Mouse (Mus musculus) frontal cortex, postnatal 10 days (tissue): ENCODE measurements around the gene Gm3417.
"Not testable (repeated sequence)": the region's sequence is repeated elsewhere in the genome, so short reads cannot be mapped to it uniquely, and the experiment has no call there.

Experiments used
- DNase-seq, 2 experiments: peaks; one replicate each; pipeline ENCODE4 v3.0.0; 2022; ENCODE audit warnings: low spot score in 2 of 2, mixed read lengths in 1 of 2

The Gm3417 gene

DNA sequence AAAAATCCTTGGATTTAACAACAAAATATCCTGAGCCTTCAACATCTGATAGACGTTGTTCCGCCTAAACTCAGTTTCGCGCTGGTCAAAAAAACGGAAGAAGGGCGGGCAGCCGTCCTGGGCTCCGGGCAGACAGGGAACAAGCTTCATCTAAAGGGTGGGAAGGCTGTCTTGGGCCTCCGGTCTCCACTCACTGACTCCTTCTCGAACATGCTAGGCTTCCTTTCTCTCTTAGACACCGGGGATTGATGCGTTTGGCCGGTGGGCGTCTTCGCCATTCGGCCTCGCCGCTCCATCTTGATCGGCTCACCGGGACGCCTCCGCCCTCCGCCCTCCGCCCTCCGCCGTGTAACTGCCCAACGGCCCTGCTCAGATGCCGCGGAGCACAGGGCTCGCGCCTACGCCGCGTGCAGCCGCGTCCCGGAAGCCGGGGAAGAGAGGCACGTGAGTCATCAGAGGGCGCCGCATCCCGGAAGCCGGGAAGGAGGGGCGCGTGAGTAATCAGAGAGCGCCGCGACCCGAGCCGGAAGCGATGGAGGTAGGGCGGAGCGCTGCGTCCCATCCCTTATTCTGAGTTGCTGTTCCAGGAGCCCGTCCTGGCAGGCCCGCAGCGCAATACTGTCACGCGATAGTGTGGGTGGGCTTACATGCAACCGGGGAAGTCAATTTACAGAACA, at the start of gene Gm3417, which contains the start of gene 9030025P20Rik:
TSS of gene Gm3417 (minus strand) at position 429 of the 677 bp plus-strand sequence.
TSS of gene 9030025P20Rik (plus strand) at position 107 of the 677 bp plus-strand sequence.
- not testable (repeated sequence) for DNase-seq

GRCm38 (mm10) chr17:15025513-15025912, 46.9 kb upstream of the Gm3417 start:
- DNase-seq, result not testable (repeated sequence)

- DNase-seq, result not testable (repeated sequence)
These were observed 46.1 kb upstream of the Gm3417 start for GRCm38 (mm10) chr17:15024502-15025193.

GRCm38 (mm10) chr17:15023878-15024492, 45.4 kb upstream of the Gm3417 start:
- DNase-seq, result not testable (repeated sequence)

DNA sequence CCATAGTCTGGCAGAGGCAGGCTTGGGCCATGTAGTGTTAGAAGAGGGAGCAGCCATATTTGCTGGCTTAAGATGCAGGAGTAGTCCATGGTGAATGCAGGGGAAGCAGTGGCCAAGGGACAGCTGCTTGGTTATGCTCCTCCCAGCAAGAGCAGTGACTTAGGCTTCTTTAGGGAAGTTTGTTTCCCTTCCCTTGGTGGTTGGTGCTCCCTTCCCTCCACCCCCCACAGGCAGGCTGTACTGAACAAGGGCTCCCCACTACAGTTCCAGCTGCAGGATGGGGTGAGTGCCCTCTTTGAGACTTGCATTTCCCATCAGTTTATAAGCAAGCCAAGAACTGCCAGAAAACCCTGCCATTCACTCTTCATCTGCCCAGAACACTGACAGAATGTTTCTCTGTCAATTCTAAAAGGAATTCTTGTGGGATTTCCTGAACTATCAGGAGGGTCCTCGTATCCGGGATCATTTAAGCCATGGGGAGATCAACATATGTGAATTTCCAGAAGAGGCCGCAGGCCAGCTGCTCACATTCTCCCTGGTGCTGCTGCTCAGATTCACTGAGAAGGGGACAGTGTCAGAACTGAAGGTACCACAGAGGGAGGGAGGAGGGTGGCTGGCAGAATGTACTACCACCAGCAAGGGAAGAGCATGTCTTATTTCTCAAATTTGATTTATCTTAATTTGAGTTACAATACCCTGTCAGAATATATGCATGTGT, 43.1 kb upstream of the Gm3417 start:
- peak; percentile 29 to 35 for DNase-seq

DNA sequence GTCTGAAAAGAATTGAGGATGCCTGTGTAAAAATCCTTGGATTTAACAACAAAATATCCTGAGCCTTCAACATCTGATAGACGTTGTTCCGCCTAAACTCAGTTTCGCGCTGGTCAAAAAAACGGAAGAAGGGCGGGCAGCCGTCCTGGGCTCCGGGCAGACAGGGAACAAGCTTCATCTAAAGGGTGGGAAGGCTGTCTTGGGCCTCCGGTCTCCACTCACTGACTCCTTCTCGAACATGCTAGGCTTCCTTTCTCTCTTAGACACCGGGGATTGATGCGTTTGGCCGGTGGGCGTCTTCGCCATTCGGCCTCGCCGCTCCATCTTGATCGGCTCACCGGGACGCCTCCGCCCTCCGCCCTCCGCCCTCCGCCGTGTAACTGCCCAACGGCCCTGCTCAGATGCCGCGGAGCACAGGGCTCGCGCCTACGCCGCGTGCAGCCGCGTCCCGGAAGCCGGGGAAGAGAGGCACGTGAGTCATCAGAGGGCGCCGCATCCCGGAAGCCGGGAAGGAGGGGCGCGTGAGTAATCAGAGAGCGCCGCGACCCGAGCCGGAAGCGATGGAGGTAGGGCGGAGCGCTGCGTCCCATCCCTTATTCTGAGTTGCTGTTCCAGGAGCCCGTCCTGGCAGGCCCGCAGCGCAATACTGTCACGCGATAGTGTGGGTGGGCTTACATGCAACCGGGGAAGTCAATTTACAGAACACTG, 31.3 kb upstream of the Gm3417 start, which contains the start of gene Gm3435:
TSS of gene Gm3435 (plus strand) at position 471 of the 708 bp plus-strand sequence.
- not testable (repeated sequence) for DNase-seq

GRCm38 (mm10) chr17:15009088-15009487, 30.5 kb upstream of the Gm3417 start:
- DNase-seq, result not testable (repeated sequence)

DNA sequence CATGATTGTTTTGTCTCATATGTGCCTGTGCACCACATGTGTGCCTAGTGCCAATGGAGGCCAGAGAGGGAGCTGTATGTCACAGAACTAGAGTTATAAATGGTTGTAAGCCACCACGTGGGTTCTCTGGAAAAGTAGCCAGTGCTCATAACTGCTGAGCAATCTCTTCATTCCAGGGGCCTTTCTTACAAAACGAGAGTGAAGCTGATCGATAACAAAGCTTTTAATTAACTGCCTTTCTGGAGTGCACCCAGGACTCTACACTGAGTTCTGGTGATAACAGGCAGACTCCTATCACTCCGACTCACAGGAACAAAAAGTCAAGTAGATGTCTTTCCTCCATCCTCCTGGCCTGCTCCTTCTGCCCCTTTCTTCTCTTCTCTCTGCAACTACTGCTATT, 21.5 kb upstream of the Gm3417 start:
- DNase-seq, result not testable (repeated sequence)

GRCm38 (mm10) chr17:14994140-14994539, 15.6 kb upstream of the Gm3417 start:
- not testable (repeated sequence) for DNase-seq

- not testable (repeated sequence) for DNase-seq
These were observed 14.7 kb upstream of the Gm3417 start for GRCm38 (mm10) chr17:14993139-14993832.

GRCm38 (mm10) chr17:14992522-14993138, 14.0 kb upstream of the Gm3417 start:
- DNase-seq, result not testable (repeated sequence)

- DNase-seq, result peak in 1 of 2 experiments; percentile 2
These were observed 11.6 kb upstream of the Gm3417 start for GRCm38 (mm10) chr17:14990116-14990702.

DNA sequence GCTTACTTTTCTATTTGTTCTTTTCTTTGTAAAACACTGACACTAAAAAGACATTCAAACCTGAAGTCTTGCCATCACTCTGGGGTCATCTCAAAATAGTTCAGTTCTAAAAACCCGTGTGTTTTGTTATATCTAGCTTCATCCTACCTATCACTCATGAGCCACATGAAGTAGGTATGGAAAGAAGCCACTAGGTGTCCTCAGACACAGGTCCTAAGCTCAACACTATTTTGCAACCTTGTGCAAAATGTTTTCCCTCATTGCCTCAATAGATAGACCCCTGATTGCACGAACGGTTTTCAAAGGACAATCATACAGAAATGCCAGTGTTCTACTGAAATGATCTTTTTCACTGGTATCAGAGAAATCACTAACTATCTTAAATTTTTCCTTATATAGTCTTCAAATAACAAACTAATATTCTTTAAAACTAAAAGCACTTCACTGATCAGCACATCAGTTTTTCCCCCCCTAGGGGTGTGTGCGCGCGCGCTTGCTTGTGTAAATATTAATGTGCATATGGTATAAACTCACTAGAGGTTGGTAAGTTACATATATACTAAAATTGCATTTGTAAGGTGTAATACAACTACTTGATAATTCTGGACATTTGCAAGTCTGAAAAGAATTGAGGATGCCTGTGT, 750 bp downstream of the Gm3417 start:
- DNase-seq, result not testable (repeated sequence)

GRCm38 (mm10) chr17:14968373-14968913, 10.1 kb downstream of the Gm3417 start:
- DNase-seq, result not testable (repeated sequence)

DNA sequence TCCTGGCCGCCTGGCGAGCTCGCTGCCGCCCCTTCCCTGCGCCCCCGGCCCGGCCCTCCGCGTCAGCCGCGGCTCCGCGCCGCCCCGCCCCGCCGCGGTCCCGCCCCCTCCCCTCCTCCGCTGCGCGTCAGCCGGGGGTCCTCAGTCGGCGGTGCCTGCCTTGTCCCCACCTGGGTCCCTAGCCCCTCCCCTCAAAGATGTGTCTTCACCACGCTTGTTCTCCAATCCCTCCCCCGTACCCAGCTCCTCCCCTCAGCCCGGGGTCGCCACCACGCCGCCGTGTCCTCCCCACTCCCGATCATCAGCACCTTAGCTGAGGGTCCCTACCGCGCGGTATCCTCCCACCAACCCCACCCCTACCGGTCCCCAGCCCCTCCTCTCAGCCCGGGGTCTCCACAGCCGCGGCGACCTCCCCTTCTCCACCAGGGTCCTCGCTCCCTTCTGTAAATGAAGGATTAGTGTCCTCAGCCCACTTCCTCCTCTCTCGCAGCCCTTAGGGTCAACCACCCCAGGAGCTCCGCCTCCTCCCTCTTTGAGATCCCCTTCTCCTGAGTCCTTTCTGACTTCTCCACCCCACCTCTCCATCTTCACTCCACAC, 16.9 kb downstream of the Gm3417 start:
- not testable (repeated sequence) for DNase-seq

- peak in 1 of 2 experiments; percentile 38 for DNase-seq
These were observed 17.5 kb downstream of the Gm3417 start, which contains the start of gene Phf10 for GRCm38 (mm10) chr17:14960951-14961556. Gene Phf10 (minus strand): TSS chr17:14961273.

- peak in 1 of 2 experiments; percentile 27 for DNase-seq
These were observed 18.1 kb downstream of the Gm3417 start for GRCm38 (mm10) chr17:14960520-14960919.

GRCm38 (mm10) chr17:14959979-14960378, 18.6 kb downstream of the Gm3417 start:
- no peak for DNase-seq
